Mouse (Mus musculus): ENCODE measurements around the gene Hivep3. TPM values are rescaled to one million over a fixed set of nuclear protein-coding genes. Genes with fewer than 3 reads are reported as not detected.

Gene Hivep3
- polyA plus RNA-seq, 1 experiment from 2014 or later, result 16.0 TPM

- Histone ChIP-seq H3K4me1 (ENCODE audit: control insufficient read depth, insufficient read depth, low read depth, low read length) (peaks cover 6% of the 10 kb centered on the region; the same call in 1 of the 2 replicates), H3K4me2 (ENCODE audit: low read length) (no peak overlapping the region), H3K9ac (ENCODE audit: low read depth, low read length) (no peak overlapping the region), H3K4me3 (ENCODE audit: low read length) (no peak overlapping the region), H3K27ac (ENCODE audit: low read depth, low read length) (no peak overlapping the region), H3K36me3 (ENCODE audit: control insufficient read depth, insufficient read depth, low read length) (no peaks in the 10 kb centered on the region), H3K9me3 (ENCODE audit: control insufficient read depth, low read length) (no peaks in the 10 kb centered on the region), H3K27me3 (replicated peaks; ENCODE audit: control insufficient read depth, insufficient read depth, low read length) (no peaks in the 10 kb centered on the region)
- ATAC-seq, result no peak
- 56% methylated on average over 4 of the region's 4 CpGs for WGBS
These were observed 419.1 kb downstream of the Hivep3 start for GRCm38 (mm10) chr4:120152648-120153047.

- Histone ChIP-seq H3K36me3 (ENCODE audit: control insufficient read depth, insufficient read depth, low read length) (no peaks in the 10 kb centered on the region), H3K4me3 (ENCODE audit: low read length) (no peak overlapping the region), H3K4me1 (ENCODE audit: control insufficient read depth, insufficient read depth, low read depth, low read length) (peaks cover 3% of the 10 kb centered on the region; the same call in 1 of the 2 replicates), H3K27me3 (replicated peaks; ENCODE audit: control insufficient read depth, insufficient read depth, low read length) (no peaks in the 10 kb centered on the region), H3K9me3 (ENCODE audit: control insufficient read depth, low read length) (no peaks in the 10 kb centered on the region), H3K4me2 (ENCODE audit: low read length) (no peak overlapping the region), H3K9ac (ENCODE audit: low read depth, low read length) (no peak overlapping the region), H3K27ac (ENCODE audit: low read depth, low read length) (no peak overlapping the region)
- 93% methylated on average over 3 of the region's 3 CpGs for WGBS
- ATAC-seq, result no peak
These were observed 420.2 kb downstream of the Hivep3 start for GRCm38 (mm10) chr4:120153736-120154135.

- Histone ChIP-seq H3K4me2 (ENCODE audit: low read length) (no peak overlapping the region), H3K27ac (ENCODE audit: low read depth, low read length) (no peak overlapping the region), H3K4me3 (ENCODE audit: low read length) (no peak overlapping the region), H3K36me3 (ENCODE audit: control insufficient read depth, insufficient read depth, low read length) (no peaks in the 10 kb centered on the region), H3K9ac (ENCODE audit: low read depth, low read length) (no peak overlapping the region), H3K27me3 (replicated peaks; ENCODE audit: control insufficient read depth, insufficient read depth, low read length) (no peaks in the 10 kb centered on the region; the same call in 1 of the 2 replicates), H3K9me3 (ENCODE audit: control insufficient read depth, low read length) (no peaks in the 10 kb centered on the region), H3K4me1 (ENCODE audit: control insufficient read depth, insufficient read depth, low read depth, low read length) (peaks cover 5% of the 10 kb centered on the region)
- ATAC-seq, result no peak
- WGBS, result 46% methylated on average over 5 of the region's 5 CpGs
These were observed 425.2 kb downstream of the Hivep3 start for GRCm38 (mm10) chr4:120158714-120159310.

GRCm38 (mm10) chr4:120161166-120161949, 427.8 kb downstream of the Hivep3 start, which contains the start of gene Edn2:
Edn2 (plus strand) TSS chr4:120161206.
- Histone ChIP-seq H3K9ac (ENCODE audit: low read depth, low read length) (no peak within 1 kb of the TSS), H3K4me1 (ENCODE audit: control insufficient read depth, insufficient read depth, low read depth, low read length) (peaks cover 5% of the 10 kb centered on the region), H3K4me3 (ENCODE audit: low read length) (no peak within 1 kb of the TSS), H3K36me3 (ENCODE audit: control insufficient read depth, insufficient read depth, low read length) (no peaks in the 10 kb centered on the region), H3K9me3 (ENCODE audit: control insufficient read depth, low read length) (no peaks in the 10 kb centered on the region), H3K4me2 (ENCODE audit: low read length) (no peak within 1 kb of the TSS), H3K27ac (ENCODE audit: low read depth, low read length) (no peak within 1 kb of the TSS), H3K27me3 (replicated peaks; ENCODE audit: control insufficient read depth, insufficient read depth, low read length) (no peaks in the 10 kb centered on the region; the same call in 1 of the 2 replicates)
- WGBS, result 44% methylated on average over 25 of the region's 29 CpGs
- 0 out of 2 replicates have a peak, but pooled peaks have one; percentile 24 for ATAC-seq

DNA sequence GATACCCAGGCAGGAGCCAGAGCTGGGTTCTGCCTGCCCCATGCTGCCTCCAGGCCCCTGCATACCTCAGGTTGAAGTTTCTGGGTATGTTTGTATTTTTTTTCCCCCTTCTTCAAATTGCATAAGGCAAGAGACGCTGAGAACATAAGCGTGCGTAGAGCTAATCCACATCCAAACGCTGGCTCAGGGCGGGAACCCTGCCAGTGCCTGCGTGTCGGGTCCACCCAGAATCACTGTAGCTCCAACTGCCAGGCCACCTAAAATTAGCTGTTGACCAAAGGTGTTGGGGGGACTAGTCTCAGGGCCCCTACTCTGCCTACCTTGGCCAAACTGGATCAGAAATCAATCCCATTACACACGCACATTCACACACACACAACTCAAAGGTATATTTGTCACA, 429.0 kb downstream of the Hivep3 start:
- Histone ChIP-seq H3K27ac (ENCODE audit: low read depth, low read length) (no peak overlapping the region), H3K4me1 (ENCODE audit: control insufficient read depth, insufficient read depth, low read depth, low read length) (peaks cover 5% of the 10 kb centered on the region), H3K9ac (ENCODE audit: low read depth, low read length) (no peak overlapping the region), H3K4me3 (ENCODE audit: low read length) (no peak overlapping the region), H3K4me2 (ENCODE audit: low read length) (no peak overlapping the region), H3K9me3 (ENCODE audit: control insufficient read depth, low read length) (no peaks in the 10 kb centered on the region), H3K27me3 (replicated peaks; ENCODE audit: control insufficient read depth, insufficient read depth, low read length) (no peaks in the 10 kb centered on the region; the same call in 1 of the 2 replicates), H3K36me3 (ENCODE audit: control insufficient read depth, insufficient read depth, low read length) (no peaks in the 10 kb centered on the region)
- 90% methylated on average over 8 of the region's 8 CpGs for WGBS
- ATAC-seq, result no peak

DNA sequence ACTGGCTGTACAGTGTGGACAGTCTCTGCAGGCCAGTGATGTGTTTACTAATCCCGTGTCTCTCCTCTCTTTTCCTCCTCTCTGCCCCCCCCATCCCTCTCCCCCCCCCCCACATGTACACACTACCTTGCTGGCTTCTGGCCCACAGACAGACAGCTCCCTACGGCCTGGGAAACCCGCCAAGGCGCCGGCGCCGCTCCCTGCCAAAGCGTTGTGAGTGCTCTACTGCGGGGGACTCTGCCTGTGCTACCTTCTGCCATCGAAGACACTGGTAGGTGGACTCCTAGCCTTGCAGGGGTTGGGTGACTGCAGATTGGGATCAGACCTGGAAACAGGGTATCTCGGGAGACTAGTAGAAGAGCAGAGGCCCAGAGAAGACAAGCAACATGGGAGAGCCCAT, 429.7 kb downstream of the Hivep3 start:
- 0 out of 2 replicates have a peak, but pooled peaks have one; percentile 53 for ATAC-seq

DNA sequence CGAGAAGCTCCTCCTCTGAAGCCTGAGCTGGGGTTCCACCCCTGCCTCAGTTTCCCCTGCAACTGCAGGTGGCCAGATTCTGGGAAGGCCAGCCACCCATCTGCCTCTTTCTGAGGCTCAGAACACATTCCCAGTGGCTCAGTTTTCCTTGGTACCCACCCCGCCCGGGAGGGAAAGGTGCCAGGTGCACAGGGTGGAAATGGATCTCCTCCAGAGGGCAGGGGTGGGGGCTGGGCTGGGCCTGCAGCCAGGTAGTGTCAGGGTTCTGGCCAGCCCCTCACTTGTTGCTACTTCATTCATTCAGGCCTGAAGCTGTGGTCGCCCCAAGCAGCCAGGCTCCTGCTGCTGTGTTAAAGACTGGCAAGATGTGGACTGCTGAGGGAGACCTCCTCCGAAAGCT, 430.7 kb downstream of the Hivep3 start:
- no peaks in the 10 kb centered on the region for H3K36me3 ChIP-seq (ENCODE audit: control insufficient read depth, insufficient read depth, low read length)
- H3K9me3 ChIP-seq (ENCODE audit: control insufficient read depth, low read length), result no peaks in the 10 kb centered on the region
- 76% methylated on average over 5 of the region's 5 CpGs for WGBS
- H3K4me3 ChIP-seq (ENCODE audit: low read length), result no peak overlapping the region
- no peak overlapping the region for H3K9ac ChIP-seq (ENCODE audit: low read depth, low read length)
- no peak overlapping the region for H3K27ac ChIP-seq (ENCODE audit: low read depth, low read length)
- ATAC-seq, result no peak
- H3K4me1 ChIP-seq (ENCODE audit: control insufficient read depth, insufficient read depth, low read depth, low read length), result peaks cover 5% of the 10 kb centered on the region
- H3K27me3 ChIP-seq (replicated peaks; ENCODE audit: control insufficient read depth, insufficient read depth, low read length), result no peaks in the 10 kb centered on the region; the same call in 1 of the 2 replicates
- H3K4me2 ChIP-seq (ENCODE audit: low read length), result no peak overlapping the region

More for the DNA sequence above, 429.7 kb downstream of the Hivep3 start:
- Histone ChIP-seq H3K27me3 (replicated peaks; ENCODE audit: control insufficient read depth, insufficient read depth, low read length) (no peaks in the 10 kb centered on the region; the same call in 1 of the 2 replicates), H3K9me3 (ENCODE audit: control insufficient read depth, low read length) (no peaks in the 10 kb centered on the region), H3K36me3 (ENCODE audit: control insufficient read depth, insufficient read depth, low read length) (no peaks in the 10 kb centered on the region), H3K4me1 (ENCODE audit: control insufficient read depth, insufficient read depth, low read depth, low read length) (peaks cover 5% of the 10 kb centered on the region), H3K9ac (ENCODE audit: low read depth, low read length) (no peak overlapping the region), H3K4me2 (ENCODE audit: low read length) (no peak overlapping the region), H3K27ac (ENCODE audit: low read depth, low read length) (no peak overlapping the region), H3K4me3 (ENCODE audit: low read length) (no peak overlapping the region)
- WGBS, result 40% methylated on average over 11 of the region's 11 CpGs

DNA sequence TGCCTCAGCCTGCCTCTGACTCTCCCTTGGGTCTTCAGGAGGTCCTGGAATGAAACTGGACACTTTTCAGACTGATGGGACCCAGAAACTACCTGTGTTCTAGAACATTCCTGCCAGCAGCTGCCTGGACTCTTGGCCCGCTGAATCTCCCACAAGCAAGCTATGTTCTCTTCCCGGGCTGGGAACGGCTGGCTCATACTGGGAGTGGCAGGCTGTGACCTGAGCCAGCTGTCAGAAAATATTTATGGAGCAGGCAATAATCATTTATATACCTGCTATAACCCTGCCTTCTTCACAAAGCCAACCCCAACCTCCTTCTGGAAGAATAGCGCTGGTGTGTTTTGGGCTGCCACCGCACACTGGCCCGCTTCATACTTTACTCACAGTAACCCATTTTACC, 434.2 kb downstream of the Hivep3 start:
- Histone ChIP-seq H3K36me3 (ENCODE audit: control insufficient read depth, insufficient read depth, low read length) (no peaks in the 10 kb centered on the region), H3K4me1 (ENCODE audit: control insufficient read depth, insufficient read depth, low read depth, low read length) (peaks cover 7% of the 10 kb centered on the region), H3K4me2 (ENCODE audit: low read length) (no peak overlapping the region), H3K4me3 (ENCODE audit: low read length) (no peak overlapping the region), H3K27ac (ENCODE audit: low read depth, low read length) (no peak overlapping the region), H3K27me3 (replicated peaks; ENCODE audit: control insufficient read depth, insufficient read depth, low read length) (no peaks in the 10 kb centered on the region), H3K9me3 (ENCODE audit: control insufficient read depth, low read length) (no peaks in the 10 kb centered on the region), H3K9ac (ENCODE audit: low read depth, low read length) (no peak overlapping the region)
- ATAC-seq, result no peak
- 87% methylated on average over 6 of the region's 6 CpGs for WGBS

GRCm38 (mm10) chr4:120168346-120168745, 434.8 kb downstream of the Hivep3 start:
- Histone ChIP-seq H3K9ac (ENCODE audit: low read depth, low read length) (no peak overlapping the region), H3K27me3 (replicated peaks; ENCODE audit: control insufficient read depth, insufficient read depth, low read length) (no peaks in the 10 kb centered on the region), H3K4me2 (ENCODE audit: low read length) (no peak overlapping the region), H3K27ac (ENCODE audit: low read depth, low read length) (no peak overlapping the region), H3K36me3 (ENCODE audit: control insufficient read depth, insufficient read depth, low read length) (no peaks in the 10 kb centered on the region), H3K4me1 (ENCODE audit: control insufficient read depth, insufficient read depth, low read depth, low read length) (peaks cover 4% of the 10 kb centered on the region), H3K9me3 (ENCODE audit: control insufficient read depth, low read length) (no peaks in the 10 kb centered on the region), H3K4me3 (ENCODE audit: low read length) (no peak overlapping the region)
- 80% methylated on average over 4 of the region's 4 CpGs for WGBS
- no peak for ATAC-seq
